Mouse (Mus musculus) gonadal fat pad, adult 2 months (tissue): ENCODE data around the gene Hoxa10. TPM values are rescaled to one million over a fixed set of nuclear protein-coding genes. Genes with fewer than 3 reads are reported as not detected.

Source experiments
- DNase-seq: peaks from one replicate; pipeline ENCODE4 v3.0.0-alpha.2; 2012; ENCODE audit warnings: low read depth
- polyA plus RNA-seq: library from polyadenylated mRNA; depleted of rRNA; stranded (reverse); fragments of >200 nt; gene quantifications from 2 replicates; pipeline ENCODE4 v1.2.3, GENCODE M21; 2012; rRNA removed

Gene Hoxa10
- polyA plus RNA-seq, 1 experiment = 5.0 TPM

- no peak for DNase-seq
Measured at GRCm38 (mm10) chr6:52183311-52184080, 57.2 kb downstream of the Hoxa10 start.

GRCm38 (mm10) chr6:52182793-52183192 is 57.9 kb downstream of the Hoxa10 start:
- no peak for DNase-seq

GRCm38 (mm10) chr6:52182030-52182429 is 58.6 kb downstream of the Hoxa10 start:
- DNase-seq = no peak

Other genes with a start within 250 kb of the Hoxa10 start
- 14.6 and 19.0 TPM in 2 replicates for gene Skap2, start 228.3 kb downstream of the Hoxa10 start, polyA plus RNA-seq
- 1.3 and 1.7 TPM in 2 replicates for gene Hoxa1, start 82.5 kb downstream of the Hoxa10 start, polyA plus RNA-seq
- 1.6 and 2.4 TPM in 2 replicates for gene Hoxa2, start 76.0 kb downstream of the Hoxa10 start, polyA plus RNA-seq
- 0.32 and 0.38 TPM in 2 replicates for gene 5730596B20Rik, start 63.4 kb downstream of the Hoxa10 start, polyA plus RNA-seq
- 3.1 and 3.7 TPM in 2 replicates for gene Hoxa4, start 49.1 kb downstream of the Hoxa10 start, polyA plus RNA-seq
- 5.3 and 10.2 TPM in 2 replicates for gene Hoxa5, start 36.3 kb downstream of the Hoxa10 start, polyA plus RNA-seq
- gene Hoxa6, start 32.1 kb downstream of the Hoxa10 start, polyA plus RNA-seq = 3.2 and 7.0 TPM in 2 replicates
- gene Hoxa3, start 27.5 kb downstream of the Hoxa10 start, polyA plus RNA-seq = 5.6 and 8.2 TPM in 2 replicates
- gene Gm28308, start 27.5 kb downstream of the Hoxa10 start, polyA plus RNA-seq = 2.0 and 2.7 TPM in 2 replicates
- 13.2 and 20.4 TPM in 2 replicates for gene Hoxa7, start 19.0 kb downstream of the Hoxa10 start, polyA plus RNA-seq
- gene Hoxa9, start 9.8 kb downstream of the Hoxa10 start, polyA plus RNA-seq = 5.2 and 7.1 TPM in 2 replicates
- 1.8 and 2.0 TPM in 2 replicates for gene Hoxa11, start 5.0 kb upstream of the Hoxa10 start, polyA plus RNA-seq
- 0.11 and 0.30 TPM in 2 replicates for gene Hoxa13, start 20.0 kb upstream of the Hoxa10 start, polyA plus RNA-seq
- 0.16 and 0.74 TPM in 2 replicates for gene Evx1, start 72.6 kb upstream of the Hoxa10 start, polyA plus RNA-seq